Mouse (Mus musculus): ENCODE results near the gene Kcnh1. TPM values are rescaled to one million over a fixed set of nuclear protein-coding genes. Genes with fewer than 3 reads are reported as not detected.

Gene Kcnh1
- total and polyA plus RNA-seq, 3 experiments, result not detected

- DNase-seq (ENCODE audit: extremely low read depth), result no peak
- no peak for TF ChIP-seq JUND (conservative IDR thresholded peaks at IDR 0.05; ENCODE audit: low read depth, low read length)
- no peak for TF ChIP-seq USF2 (conservative IDR thresholded peaks at IDR 0.05; ENCODE audit: low read depth, low read length)
- TF ChIP-seq SIN3A (IDR thresholded peaks at IDR 0.05; ENCODE audit: low read length), result no peak
- TF ChIP-seq PAX5 (IDR thresholded peaks at IDR 0.05; ENCODE audit: low read length), result no peak
- no peak for TF ChIP-seq KAT2A (IDR thresholded peaks at IDR 0.05; ENCODE audit: insufficient replicate concordance, low read length)
- TF ChIP-seq NRF1 (IDR thresholded peaks at IDR 0.05; ENCODE audit: low read depth, low read length), result no peak
- no peak for TF ChIP-seq ZKSCAN1 (IDR thresholded peaks at IDR 0.05; ENCODE audit: borderline replicate concordance, low read depth, low read length)
- no peak for TF ChIP-seq ZMIZ1 (IDR thresholded peaks at IDR 0.05; ENCODE audit: low read depth, low read length)
- no peak for TF ChIP-seq ETS1 (conservative IDR thresholded peaks at IDR 0.05; ENCODE audit: low read depth, low read length)
- TF ChIP-seq TCF12 (IDR thresholded peaks at IDR 0.05; ENCODE audit: low read depth, low read length), result no peak
- no peak for TF ChIP-seq POLR2AphosphoS2 (IDR thresholded peaks at IDR 0.05; ENCODE audit: low read depth, low read length)
- TF ChIP-seq HCFC1 (IDR thresholded peaks at IDR 0.05; ENCODE audit: low read depth, low read length), result no peak
- Histone ChIP-seq H3K36me3 (replicated peaks in 1 of 2; ENCODE audit: control insufficient read depth in 1 of 2, insufficient read depth in 1 of 2, low read length in 1 of 2) (no peaks in the 10 kb centered on the region), H3K4me3 (replicated peaks in 1 of 3; ENCODE audit: low read depth in 2 of 3, low read length in 2 of 3, poor library complexity in 1 of 3) (no peak overlapping the region), H3K4me1 (ENCODE audit: control insufficient read depth in 1 of 2, insufficient read depth in 2 of 2) (no peaks in the 10 kb centered on the region), H3K27ac (ENCODE audit: insufficient read depth, low read depth) (no peak overlapping the region), H3K4me2 (ENCODE audit: insufficient read depth, low read depth, poor library complexity, severe bottlenecking) (no peak overlapping the region), H3K9me3 (replicated peaks; ENCODE audit: low read length) (peaks cover 6% of the 10 kb centered on the region), H3K79me2 (replicated peaks; ENCODE audit: control insufficient read depth, extremely low read depth, insufficient read depth, poor library complexity, severe bottlenecking) (no peaks in the 10 kb centered on the region), H3K9ac (ENCODE audit: insufficient read depth, low read depth) (no peak overlapping the region), H3K27me3 (replicated peaks) (peaks cover 37% of the 10 kb centered on the region)
- in situ Hi-C loops (cut with MboI; ENCODE audit: low pct_ligation_motif_present, low pct_unique_long_range_greater_than_20kb, low sequenced_read_pairs), result no loop called here
- dilution Hi-C loops (cut with MboI; ENCODE audit: extremely low pct_ligation_motif_present, extremely low pct_unique_long_range_greater_than_20kb, low sequenced_read_pairs), result no loop called here
Observed at GRCm38 (mm10) chr1:192327052-192327451, 136.5 kb downstream of the Kcnh1 start.

- Histone ChIP-seq H3K79me2 (replicated peaks; ENCODE audit: control insufficient read depth, extremely low read depth, insufficient read depth, poor library complexity, severe bottlenecking) (no peaks in the 10 kb centered on the region), H3K27me3 (replicated peaks) (peaks cover 48% of the 10 kb centered on the region), H3K4me1 (ENCODE audit: control insufficient read depth in 1 of 2, insufficient read depth in 2 of 2) (no peaks in the 10 kb centered on the region), H3K4me2 (ENCODE audit: insufficient read depth, low read depth, poor library complexity, severe bottlenecking) (no peak overlapping the region), H3K9ac (ENCODE audit: insufficient read depth, low read depth) (no peak overlapping the region), H3K27ac (ENCODE audit: insufficient read depth, low read depth) (no peak overlapping the region), H3K9me3 (replicated peaks; ENCODE audit: low read length) (peaks cover 11% of the 10 kb centered on the region), H3K4me3 (replicated peaks in 1 of 3; ENCODE audit: low read depth in 2 of 3, low read length in 2 of 3, poor library complexity in 1 of 3) (no peak overlapping the region), H3K36me3 (replicated peaks in 1 of 2; ENCODE audit: control insufficient read depth in 1 of 2, insufficient read depth in 1 of 2, low read length in 1 of 2) (no peaks in the 10 kb centered on the region)
- TF ChIP-seq TBP (conservative IDR thresholded peaks at IDR 0.05; ENCODE audit: low read depth, low read length) (no peak), CTCF (conservative IDR thresholded peaks at IDR 0.05 in 1 of 2, IDR thresholded peaks at IDR 0.05 in 1 of 2; ENCODE audit: low read depth in 2 of 2, low read length in 2 of 2) (no peak), ZNF384 (IDR thresholded peaks at IDR 0.05; ENCODE audit: low read depth, low read length) (no peak), MAFK (IDR thresholded peaks at IDR 0.05; ENCODE audit: insufficient replicate concordance, low read length) (no peak), UBTF (IDR thresholded peaks at IDR 0.05; ENCODE audit: low read depth, low read length) (no peak), IRF4 (IDR thresholded peaks at IDR 0.05; ENCODE audit: low read depth, low read length) (no peak), HCFC1 (IDR thresholded peaks at IDR 0.05; ENCODE audit: low read depth, low read length) (no peak), MYC (IDR thresholded peaks at IDR 0.05; ENCODE audit: low read depth, low read length) (no peak), ZC3H11A (IDR thresholded peaks at IDR 0.05; ENCODE audit: low read depth, low read length) (no peak), CHD2 (IDR thresholded peaks at IDR 0.05; ENCODE audit: low read length) (no peak), TCF12 (IDR thresholded peaks at IDR 0.05; ENCODE audit: low read depth, low read length) (no peak), CHD1 (IDR thresholded peaks at IDR 0.05; ENCODE audit: low read depth, low read length) (no peak), ZKSCAN1 (IDR thresholded peaks at IDR 0.05; ENCODE audit: borderline replicate concordance, low read depth, low read length) (no peak), RAD21 (IDR thresholded peaks at IDR 0.05; ENCODE audit: low read depth, low read length) (no peak), MAZ (IDR thresholded peaks at IDR 0.05; ENCODE audit: low read depth, low read length) (no peak), PAX5 (IDR thresholded peaks at IDR 0.05; ENCODE audit: low read length) (no peak), MAX (IDR thresholded peaks at IDR 0.05; ENCODE audit: low read length) (no peak), POLR2A (IDR thresholded peaks at IDR 0.05; ENCODE audit: low read depth, low read length) (no peak)
- in situ Hi-C loops (cut with MboI; ENCODE audit: low pct_ligation_motif_present, low pct_unique_long_range_greater_than_20kb, low sequenced_read_pairs), result no loop called here
- no peak for DNase-seq (ENCODE audit: extremely low read depth)
- dilution Hi-C loops (cut with MboI; ENCODE audit: extremely low pct_ligation_motif_present, extremely low pct_unique_long_range_greater_than_20kb, low sequenced_read_pairs), result no loop called here
Observed at GRCm38 (mm10) chr1:192331207-192331606, 140.6 kb downstream of the Kcnh1 start.

All from CH12.LX (cell line).